Mouse (Mus musculus): ENCODE data around the gene C530008M17Rik. TPM values are rescaled to one million over a fixed set of nuclear protein-coding genes. Genes with fewer than 3 reads are reported as not detected.

C530008M17Rik gene
- polyA plus RNA-seq (2015; fragmentation: Illumina TruSeq; extraction: RNeasy Lipid Tissue Mini Kit (QIAGEN cat#74804); ENCODE audit: low read depth, low replicate concordance): 26.9 TPM

DNA sequence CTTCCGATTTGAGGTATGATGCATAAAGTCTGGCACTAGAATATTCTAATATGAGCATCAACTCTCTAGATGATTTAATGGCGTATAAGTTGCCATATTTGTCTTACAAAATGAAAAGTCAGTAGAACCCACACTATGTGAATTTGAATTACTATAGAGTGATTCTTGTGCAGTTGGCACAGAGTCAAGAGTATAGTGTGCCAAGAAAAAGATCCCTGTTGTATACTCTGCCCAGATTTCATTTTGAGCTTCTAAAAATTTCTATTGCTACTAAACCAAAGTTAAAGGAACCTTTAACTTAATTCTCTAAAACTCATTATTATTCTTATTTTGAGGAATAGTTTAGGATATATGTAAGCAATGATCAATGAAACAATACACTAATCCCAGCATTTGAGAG, at the start of gene C530008M17Rik:
TSS of gene C530008M17Rik (plus strand) at position 301 of the 400 bp plus-strand sequence.

DNA sequence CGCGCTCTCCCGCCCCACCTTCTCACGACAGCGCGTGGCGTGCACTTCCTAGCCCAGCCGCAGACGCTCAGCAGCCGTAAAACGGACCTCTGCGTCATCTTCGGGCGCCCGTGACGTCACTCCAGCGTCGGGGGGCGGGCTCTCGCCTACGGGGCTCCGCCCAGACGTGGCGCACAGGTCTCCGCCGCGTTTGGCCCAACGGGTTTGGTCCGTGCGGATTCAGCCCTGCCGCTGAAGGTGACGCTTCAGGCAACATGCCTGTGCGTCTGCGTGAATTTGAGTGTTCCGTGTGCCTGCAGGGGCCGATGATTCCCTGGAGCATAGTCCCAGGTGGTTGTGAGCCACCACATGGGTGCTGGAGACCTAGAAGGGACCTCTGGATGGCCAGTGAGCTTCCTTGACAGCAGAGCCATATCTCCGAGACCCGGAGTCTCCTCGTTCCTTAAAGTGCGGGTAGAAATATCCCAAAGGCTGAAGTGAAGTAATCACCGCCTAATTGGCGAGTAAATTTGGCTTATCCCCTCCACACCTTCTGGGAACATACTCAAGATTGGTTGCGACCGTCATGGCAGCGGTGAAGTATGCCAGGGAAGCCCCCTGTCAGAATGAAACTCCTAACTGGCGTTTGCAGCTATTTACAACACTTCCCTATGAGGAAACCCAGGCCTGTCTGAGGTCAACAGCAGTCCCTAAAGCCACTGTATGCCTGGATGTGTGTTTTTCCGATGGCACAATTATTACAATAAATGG, 249.3 kb downstream of the C530008M17Rik start, which contains the start of gene Aasdh:
TSS of gene Aasdh (minus strand) at position 110 of the 750 bp plus-strand sequence.

Other genes with a start within 250 kb of the C530008M17Rik start
- gene Gm7271, start 172.5 kb upstream of the C530008M17Rik start, polyA plus RNA-seq (2015; fragmentation: Illumina TruSeq; extraction: RNeasy Lipid Tissue Mini Kit (QIAGEN cat#74804); ENCODE audit: low read depth, low replicate concordance): not detected
- 54.8 TPM for gene Exoc1, start 127.2 kb upstream of the C530008M17Rik start, polyA plus RNA-seq (2015; fragmentation: Illumina TruSeq; extraction: RNeasy Lipid Tissue Mini Kit (QIAGEN cat#74804); ENCODE audit: low read depth, low replicate concordance)
- 5.3 TPM for gene Cep135, start 67.8 kb upstream of the C530008M17Rik start, polyA plus RNA-seq (2015; fragmentation: Illumina TruSeq; extraction: RNeasy Lipid Tissue Mini Kit (QIAGEN cat#74804); ENCODE audit: low read depth, low replicate concordance)
- 16.8 TPM for gene Aasdh, start 249.0 kb downstream of the C530008M17Rik start, polyA plus RNA-seq (2015; fragmentation: Illumina TruSeq; extraction: RNeasy Lipid Tissue Mini Kit (QIAGEN cat#74804); ENCODE audit: low read depth, low replicate concordance)